Mouse (Mus musculus): ENCODE results near the gene Trip6. TPM values are rescaled to one million over a fixed set of nuclear protein-coding genes. Genes with fewer than 3 reads are reported as not detected.

Trip6 gene
- polyA plus RNA-seq (2016; fragmentation: Nextera tagmentation; extraction: Ambion mirVana): 55.6 and 62.2 TPM in 2 replicates

- H3K4me3 ChIP-seq: peak within 1 kb of the TSS; percentile 72
- WGBS: 13% methylated on average over 30 of the region's 30 CpGs
- H3K4me1 ChIP-seq: peaks cover 46% of the 10 kb centered on the region
- H3K27me3 ChIP-seq (ENCODE audit: insufficient read depth, poor library complexity, severe bottlenecking): no peaks in the 10 kb centered on the region
- no peaks in the 10 kb centered on the region for H3K9me3 ChIP-seq
- H3K27ac ChIP-seq: peak within 1 kb of the TSS; percentile 93
- H3K36me3 ChIP-seq: peaks cover 52% of the 10 kb centered on the region
- peak; percentile 96 for DNase-seq (ENCODE audit: low spot score)
These were observed at the start of gene Trip6 for GRCm38 (mm10) chr5:137314193-137315083. Gene Trip6, minus strand, starts transcription at chr5:137314404.

- no peak for DNase-seq (ENCODE audit: low spot score)
- Histone ChIP-seq H3K9me3 (no peaks in the 10 kb centered on the region), H3K4me3 (no peak overlapping the region), H3K27ac (no peak overlapping the region), H3K36me3 (peaks cover 97% of the 10 kb centered on the region), H3K4me1 (peaks cover 11% of the 10 kb centered on the region; the same call in 1 of the 2 replicates), H3K27me3 (ENCODE audit: insufficient read depth, poor library complexity, severe bottlenecking) (no peaks in the 10 kb centered on the region)
- WGBS: 40% methylated on average over 7 of the region's 7 CpGs
These were observed 44.2 kb upstream of the Trip6 start for GRCm38 (mm10) chr5:137358382-137358781.

- WGBS: 80% methylated on average over 17 of the region's 17 CpGs
- DNase-seq (ENCODE audit: low spot score): no peak
- Histone ChIP-seq H3K4me3 (no peak overlapping the region), H3K9me3 (no peaks in the 10 kb centered on the region), H3K27ac (no peak overlapping the region), H3K4me1 (peaks cover 35% of the 10 kb centered on the region), H3K27me3 (ENCODE audit: insufficient read depth, poor library complexity, severe bottlenecking) (no peaks in the 10 kb centered on the region), H3K36me3 (peaks cover 65% of the 10 kb centered on the region)
These were observed 39.9 kb upstream of the Trip6 start for GRCm38 (mm10) chr5:137354091-137354490.

- 12% methylated on average over 16 of the region's 16 CpGs for WGBS
- peak; percentile 76 for DNase-seq (ENCODE audit: low spot score)
- H3K36me3 ChIP-seq: peaks cover 47% of the 10 kb centered on the region
- peak overlapping the region; percentile 99 for H3K27ac ChIP-seq
- H3K27me3 ChIP-seq (ENCODE audit: insufficient read depth, poor library complexity, severe bottlenecking): no peaks in the 10 kb centered on the region
- peak overlapping the region; percentile 93 for H3K4me3 ChIP-seq
- no peaks in the 10 kb centered on the region for H3K9me3 ChIP-seq
- peaks cover 52% of the 10 kb centered on the region for H3K4me1 ChIP-seq
These were observed 38.1 kb upstream of the Trip6 start for GRCm38 (mm10) chr5:137352011-137352975.

GRCm38 (mm10) chr5:137351394-137351793 lies 37.2 kb upstream of the Trip6 start:
- H3K4me1 ChIP-seq: peaks cover 60% of the 10 kb centered on the region
- peak overlapping the region; percentile 99 for H3K27ac ChIP-seq
- peak overlapping the region; percentile 93 for H3K4me3 ChIP-seq
- H3K27me3 ChIP-seq (ENCODE audit: insufficient read depth, poor library complexity, severe bottlenecking): no peaks in the 10 kb centered on the region
- H3K36me3 ChIP-seq: peaks cover 39% of the 10 kb centered on the region
- WGBS: 19% methylated on average over 4 of the region's 4 CpGs
- no peak for DNase-seq (ENCODE audit: low spot score)
- no peaks in the 10 kb centered on the region for H3K9me3 ChIP-seq

GRCm38 (mm10) chr5:137351058-137351380 lies 36.8 kb upstream of the Trip6 start:
- H3K36me3 ChIP-seq: peaks cover 35% of the 10 kb centered on the region
- peaks cover 63% of the 10 kb centered on the region for H3K4me1 ChIP-seq
- no peaks in the 10 kb centered on the region for H3K9me3 ChIP-seq
- no peak for DNase-seq (ENCODE audit: low spot score)
- peak overlapping the region; percentile 99 for H3K27ac ChIP-seq
- H3K27me3 ChIP-seq (ENCODE audit: insufficient read depth, poor library complexity, severe bottlenecking): no peaks in the 10 kb centered on the region
- 1% methylated on average over 8 of the region's 8 CpGs for WGBS
- peak overlapping the region; percentile 93 for H3K4me3 ChIP-seq

- peaks cover 30% of the 10 kb centered on the region for H3K36me3 ChIP-seq
- peaks cover 69% of the 10 kb centered on the region for H3K4me1 ChIP-seq
- peak overlapping the region; percentile 93 for H3K4me3 ChIP-seq
- peak overlapping the region; percentile 99 for H3K27ac ChIP-seq
- WGBS: under 1% methylated on average over 55 of the region's 55 CpGs
- no peaks in the 10 kb centered on the region for H3K27me3 ChIP-seq (ENCODE audit: insufficient read depth, poor library complexity, severe bottlenecking)
- DNase-seq (ENCODE audit: low spot score): no peak
- H3K9me3 ChIP-seq: no peaks in the 10 kb centered on the region
These were observed 36.2 kb upstream of the Trip6 start for GRCm38 (mm10) chr5:137350205-137351057.

- H3K4me3 ChIP-seq: peak within 1 kb of the TSS; percentile 93
- H3K9me3 ChIP-seq: no peaks in the 10 kb centered on the region
- DNase-seq (ENCODE audit: low spot score): peak; percentile 97
- under 1% methylated on average over 32 of the region's 32 CpGs for WGBS
- H3K36me3 ChIP-seq: peaks cover 21% of the 10 kb centered on the region
- no peaks in the 10 kb centered on the region for H3K27me3 ChIP-seq (ENCODE audit: insufficient read depth, poor library complexity, severe bottlenecking)
- peaks cover 72% of the 10 kb centered on the region for H3K4me1 ChIP-seq
- peak within 1 kb of the TSS; percentile 99 for H3K27ac ChIP-seq
These were observed 35.4 kb upstream of the Trip6 start, which contains the start of gene Ephb4 for GRCm38 (mm10) chr5:137349384-137350204. Gene Ephb4, plus strand, starts transcription at chr5:137350109.

GRCm38 (mm10) chr5:137348482-137349383 lies 34.5 kb upstream of the Trip6 start:
- H3K27me3 ChIP-seq (ENCODE audit: insufficient read depth, poor library complexity, severe bottlenecking): no peaks in the 10 kb centered on the region
- DNase-seq (ENCODE audit: low spot score): peak; percentile 86
- no peaks in the 10 kb centered on the region for H3K9me3 ChIP-seq
- peak overlapping the region; percentile 93 for H3K4me3 ChIP-seq
- H3K4me1 ChIP-seq: peaks cover 65% of the 10 kb centered on the region
- peaks cover 13% of the 10 kb centered on the region for H3K36me3 ChIP-seq
- under 1% methylated on average over 33 of the region's 33 CpGs for whole genome bisulfite sequencing
- H3K27ac ChIP-seq: peak overlapping the region; percentile 99

GRCm38 (mm10) chr5:137347856-137348255 lies 33.7 kb upstream of the Trip6 start:
- 0 out of 2 replicates have a peak, but pooled peaks cover 6% of the 10 kb centered on the region for H3K36me3 ChIP-seq
- DNase-seq (ENCODE audit: low spot score): no peak
- peak overlapping the region; percentile 99 for H3K27ac ChIP-seq
- H3K4me3 ChIP-seq: peak overlapping the region; percentile 93
- 9% methylated on average over 7 of the region's 7 CpGs for WGBS
- no peaks in the 10 kb centered on the region for H3K27me3 ChIP-seq (ENCODE audit: insufficient read depth, poor library complexity, severe bottlenecking)
- H3K9me3 ChIP-seq: no peaks in the 10 kb centered on the region
- H3K4me1 ChIP-seq: peaks cover 59% of the 10 kb centered on the region

- WGBS: 77% methylated on average over 4 of the region's 4 CpGs
- no peak for DNase-seq (ENCODE audit: low spot score)
- Histone ChIP-seq H3K27ac (peak overlapping the region; percentile 81), H3K36me3 (no peaks in the 10 kb centered on the region), H3K9me3 (no peaks in the 10 kb centered on the region), H3K27me3 (ENCODE audit: insufficient read depth, poor library complexity, severe bottlenecking) (no peaks in the 10 kb centered on the region), H3K4me3 (no peak overlapping the region), H3K4me1 (peaks cover 53% of the 10 kb centered on the region)
These were observed 32.8 kb upstream of the Trip6 start for GRCm38 (mm10) chr5:137346983-137347382.
